Comparison of ENCODE assay signal across 8 mouse cellular contexts in the genomic region with DNA sequence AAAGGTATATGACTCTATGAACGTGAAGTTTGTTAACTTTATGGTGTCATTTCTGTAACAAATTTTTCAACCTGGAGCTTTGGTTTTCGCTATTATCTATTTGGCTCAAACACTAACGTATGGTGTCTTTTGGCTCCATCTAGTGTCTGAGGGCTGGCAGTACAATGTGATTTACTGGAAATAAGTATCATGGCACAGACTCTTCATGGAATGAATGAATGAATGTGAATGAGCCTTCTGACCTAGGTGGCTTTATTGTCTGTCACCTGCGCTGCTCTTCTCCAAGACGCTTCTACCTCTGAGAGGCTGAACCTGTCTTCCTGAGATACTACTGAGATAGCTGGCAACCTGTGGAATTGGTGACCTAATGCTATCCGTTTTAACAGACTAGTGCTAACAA.
DNase-seq lines count a peak whose midpoint lies in the region; ATAC-seq and TF ChIP-seq lines count a peak whose summit lies in the region.

No protein-coding gene starts in this region.

- H3K36me3 ChIP-seq in C2C12 (ENCODE audit: control insufficient read depth, insufficient read depth): no peaks in the 10 kb centered on the region
- no peaks in the 10 kb centered on the region for H3K36me3 ChIP-seq in midbrain, embryonic 14.5 days (ENCODE audit: control insufficient read depth, insufficient read depth, low read length)

- H3K27ac ChIP-seq in midbrain, embryonic 14.5 days (replicated peaks; ENCODE audit: low read depth, low read length): no peak overlapping the region

- TF ChIP-seq CTCF in C2C12 (IDR thresholded peaks at IDR 0.05; ENCODE audit: control insufficient read depth, insufficient read depth, insufficient read length): peak; percentile 7
- peak; percentile 62; the same call in 1 of the 2 replicates for TF ChIP-seq CTCF in brain, embryonic 14.5 days (IDR thresholded peaks at IDR 0.05; ENCODE audit: borderline replicate concordance, extremely low read depth, insufficient read depth, insufficient read length)

- no peak overlapping the region for H3ac ChIP-seq in C2C12 (ENCODE audit: control insufficient read depth, insufficient read length, low read depth)

- H3K79me2 ChIP-seq in C2C12 (ENCODE audit: control insufficient read depth, insufficient read depth): no peaks in the 10 kb centered on the region

- peak; percentile 5 for DNase-seq in gastrocnemius, adult 18-20 months (ENCODE audit: low spot score)
- DNase-seq in gastrocnemius, postnatal 4 days (ENCODE audit: low spot score in 2 of 2): no peak
- peak; percentile 77 for DNase-seq in brain, embryonic 14.5 days (ENCODE audit: low read depth)
- DNase-seq in forelimb bud, embryonic 11.5 days (ENCODE audit: low read depth, low spot score): peak; percentile 33
- peak; percentile 19 to 72 for DNase-seq in layer of hippocampus, adult 18-20 months (ENCODE audit: low spot score in 2 of 2)
- peak; percentile 88 for DNase-seq in midbrain, embryonic 14.5 days

- no peak for TF ChIP-seq POLR2A in brain, embryonic 14.5 days (IDR thresholded peaks at IDR 0.05; ENCODE audit: borderline replicate concordance, extremely low read depth, insufficient read depth, insufficient read length, poor library complexity, severe bottlenecking)

- H3K4me1 ChIP-seq in midbrain, embryonic 14.5 days (ENCODE audit: control insufficient read depth, insufficient read depth, low read length): no peaks in the 10 kb centered on the region

- no peak overlapping the region for H3K4me3 ChIP-seq in C2C12 (ENCODE audit: insufficient read depth, poor library complexity, severe bottlenecking)
- no peak overlapping the region for H3K4me3 ChIP-seq in midbrain, embryonic 14.5 days (replicated peaks; ENCODE audit: low read depth, low read length)

- no peaks in the 10 kb centered on the region for H3K79me3 ChIP-seq in C2C12 (ENCODE audit: low read depth)

- no peaks in the 10 kb centered on the region for H3K9me3 ChIP-seq in midbrain, embryonic 14.5 days (ENCODE audit: control insufficient read depth, low read length)

- no peak overlapping the region for H3K9ac ChIP-seq in midbrain, embryonic 14.5 days (replicated peaks; ENCODE audit: low read length)

- H3K4me2 ChIP-seq in midbrain, embryonic 14.5 days (ENCODE audit: low read length): no peak overlapping the region

- no peaks in the 10 kb centered on the region for H3K27me3 ChIP-seq in C2C12 (ENCODE audit: control insufficient read depth, insufficient read depth, insufficient read length)
- H3K27me3 ChIP-seq in midbrain, embryonic 14.5 days (ENCODE audit: control insufficient read depth, insufficient read depth, low read length): no peaks in the 10 kb centered on the region

- ATAC-seq in midbrain, embryonic 14.5 days (ENCODE audit: low FRiP score, low TSS enrichment): peak; percentile 43; the same call in 1 of the 2 replicates
- no peak for ATAC-seq in erythroid progenitor cell, adult 5-6 weeks (replicated peaks; ENCODE audit: low FRiP score, poor library complexity, severe bottlenecking)

- WGBS in midbrain, embryonic 14.5 days: 25% methylated on average over 6 of the region's 6 CpGs

TF ChIP-seq in C2C12, 6 proteins besides CTCF, POLR2A, EP300 and RAD21:
- TF ChIP-seq MYOD1 (IDR thresholded peaks at IDR 0.05; ENCODE audit: control insufficient read depth, insufficient read length, low read depth) (no peak), FOSL1 (IDR thresholded peaks at IDR 0.05; ENCODE audit: insufficient read depth, low read length, poor library complexity, severe bottlenecking) (no peak), CEBPB (IDR thresholded peaks at IDR 0.05; ENCODE audit: low read depth) (no peak), USF1 (IDR thresholded peaks at IDR 0.05; ENCODE audit: low read depth) (no peak), MYOG (IDR thresholded peaks at IDR 0.05; ENCODE audit: control insufficient read depth, extremely low read depth, insufficient read length) (no peak), MAX (IDR thresholded peaks at IDR 0.05) (no peak)

Comparison
In these comparisons a context has a peak if more than half of its experiments do, and no peak if none do; other contexts are left out.
1. DNase-seq: peak in gastrocnemius, adult 18-20 months (single experiment), brain, embryonic 14.5 days (single experiment), forelimb bud, embryonic 11.5 days (single experiment), layer of hippocampus, adult 18-20 months (2 of 2) and midbrain, embryonic 14.5 days (single experiment); none in gastrocnemius, postnatal 4 days (0 of 2).